Mouse (Mus musculus) telencephalon, adult 2 months (tissue): ENCODE data around the gene H6pd.

Source experiments
- DNase-seq: peaks from one replicate; pipeline ENCODE4 v3.0.0-alpha.2; 2011; ENCODE audit warnings: low read depth, low spot score

Gene H6pd

DNA sequence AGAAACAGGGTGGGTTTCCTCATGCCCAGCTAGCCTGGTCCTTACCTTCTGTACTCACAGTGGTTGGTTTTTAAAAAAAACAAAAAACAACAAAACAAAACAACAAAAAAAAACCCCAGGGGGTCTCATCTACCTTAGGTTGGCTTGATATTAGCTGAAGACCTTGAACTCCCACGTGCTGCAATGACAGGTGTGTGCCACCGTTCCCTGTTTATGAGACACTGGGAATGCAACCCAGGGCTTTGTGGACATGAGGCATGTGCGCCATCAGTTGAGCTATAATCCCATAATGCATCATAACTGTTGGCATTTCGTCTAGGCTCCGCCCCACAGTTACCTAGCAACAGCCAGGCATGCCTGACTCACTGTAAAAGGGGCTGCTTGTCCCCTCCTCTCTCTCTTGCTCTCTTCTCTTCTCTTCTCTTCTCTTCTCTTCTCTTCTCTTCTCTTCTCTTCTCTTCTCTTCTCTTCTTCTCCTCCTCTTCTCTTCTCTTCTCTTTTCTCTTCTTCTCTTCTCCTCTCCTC, 33.0 kb downstream of the H6pd start:
- no peak for DNase-seq

DNA sequence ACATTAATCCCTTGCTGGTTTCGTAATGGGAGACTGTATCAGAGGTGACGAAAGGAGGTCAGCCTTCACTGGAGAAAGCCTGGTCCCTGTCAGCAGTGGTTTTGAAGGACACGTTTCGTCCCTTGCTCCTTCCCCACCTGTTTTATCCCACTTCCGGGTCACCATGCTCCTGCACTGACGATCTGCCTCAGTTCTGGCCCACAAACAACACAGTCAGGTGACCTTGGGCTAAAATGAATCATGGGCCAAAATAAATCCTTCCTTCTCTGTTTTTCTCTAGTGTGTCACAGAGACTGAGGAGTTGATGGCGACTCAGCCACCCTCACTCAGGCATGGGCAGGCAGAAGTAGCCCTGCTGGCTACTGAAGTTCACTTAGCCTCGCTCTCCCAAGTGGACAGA, 33.5 kb downstream of the H6pd start:
- DNase-seq = no peak

DNA sequence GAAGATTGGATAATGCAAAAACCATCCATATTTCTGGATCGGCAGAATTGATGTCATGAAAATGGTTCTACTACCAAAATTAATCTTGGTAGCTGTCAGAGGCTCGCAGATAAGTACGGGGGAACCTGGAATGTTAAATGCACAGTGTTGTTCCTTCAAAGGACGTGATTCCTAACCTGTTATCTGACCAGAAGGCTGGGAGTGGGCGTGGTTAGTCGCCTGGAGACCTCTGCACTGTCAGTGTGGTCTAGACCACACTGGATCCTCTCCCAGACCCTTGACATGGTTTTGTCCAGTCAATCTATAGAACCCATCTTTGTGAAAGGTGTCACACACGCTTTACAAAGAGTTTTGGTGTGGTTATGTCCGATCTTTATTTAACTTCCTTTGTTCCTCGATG, 37.4 kb downstream of the H6pd start:
- no peak for DNase-seq

DNA sequence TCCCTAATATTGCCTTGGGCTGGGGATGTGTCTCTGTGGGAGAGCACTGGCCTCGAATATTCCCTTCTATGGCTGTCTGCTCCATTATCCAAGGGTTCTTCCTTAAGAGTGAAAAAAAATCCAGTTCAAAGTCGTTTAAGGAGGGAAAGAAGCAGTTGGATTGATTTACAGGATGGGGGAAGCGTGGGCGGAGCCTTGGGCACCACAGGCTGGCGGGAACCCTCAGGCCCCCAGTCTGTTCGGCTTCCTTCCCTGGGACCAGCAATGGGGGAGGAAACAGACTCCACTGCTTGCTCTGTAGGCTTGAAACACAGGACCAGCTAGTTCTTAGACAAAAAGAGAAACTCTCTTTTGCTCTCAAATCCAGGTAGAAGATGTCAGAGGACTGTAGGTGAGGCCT, 40.3 kb downstream of the H6pd start:
- DNase-seq = no peak

DNA sequence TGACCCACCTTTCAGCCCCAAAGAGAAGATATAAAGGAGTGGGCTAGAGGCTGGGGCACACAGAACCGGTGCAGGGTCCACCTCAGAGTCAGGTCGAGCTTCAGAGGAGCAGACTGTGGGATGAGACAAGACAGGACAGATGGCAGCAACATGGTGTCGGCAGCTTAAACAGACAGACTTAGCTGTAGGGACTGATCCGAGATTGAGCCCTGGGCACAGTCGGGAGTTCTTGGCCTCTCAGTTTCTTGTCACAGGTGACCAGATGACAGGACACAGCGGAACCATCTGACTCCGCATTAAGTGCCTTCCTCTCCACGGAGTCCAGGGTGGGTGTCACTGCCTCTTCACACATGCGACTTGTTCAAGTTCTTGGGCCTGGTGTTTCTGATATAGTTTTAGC, 41.9 kb downstream of the H6pd start:
- no peak for DNase-seq

DNA sequence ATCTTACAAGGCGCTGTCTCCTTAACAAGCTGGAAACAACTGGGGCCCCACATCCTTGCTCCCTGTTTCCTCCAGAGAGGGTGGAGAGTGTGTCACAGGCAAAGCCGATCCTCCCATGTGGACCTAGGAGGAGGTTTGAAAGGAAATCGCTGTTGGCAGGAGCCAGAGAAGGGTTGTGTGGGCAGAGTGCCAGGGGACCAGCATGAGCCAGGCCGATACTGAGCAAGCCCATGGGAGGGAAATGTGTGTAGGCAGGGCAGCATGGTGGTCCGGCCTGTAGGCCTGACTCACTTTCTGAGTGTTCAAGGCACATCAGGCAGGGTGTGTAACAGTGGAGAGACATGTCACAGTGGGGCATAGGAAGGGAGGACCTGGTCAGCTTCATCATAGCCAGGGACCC, 42.6 kb downstream of the H6pd start:
- DNase-seq = no peak

DNA sequence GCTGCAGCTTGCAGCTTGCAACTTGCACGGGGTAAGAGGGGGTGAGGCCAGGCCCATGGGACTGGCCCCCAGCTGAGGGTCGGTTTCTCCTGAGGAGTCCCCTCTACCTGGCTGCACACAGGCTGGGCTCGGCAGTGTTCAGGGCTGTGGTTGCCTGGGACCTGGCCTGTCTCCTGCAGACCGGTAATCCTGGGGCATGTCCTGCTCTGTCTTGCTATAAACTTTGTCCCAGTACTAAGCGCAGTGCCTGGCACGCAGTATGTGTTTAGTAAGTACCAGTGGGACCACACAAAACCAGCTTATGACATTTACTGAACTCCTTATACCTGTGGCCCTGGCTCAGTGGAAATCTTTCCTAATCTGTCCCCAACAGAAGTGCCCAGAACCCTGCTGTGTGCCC, 43.2 kb downstream of the H6pd start:
- DNase-seq = no peak

DNA sequence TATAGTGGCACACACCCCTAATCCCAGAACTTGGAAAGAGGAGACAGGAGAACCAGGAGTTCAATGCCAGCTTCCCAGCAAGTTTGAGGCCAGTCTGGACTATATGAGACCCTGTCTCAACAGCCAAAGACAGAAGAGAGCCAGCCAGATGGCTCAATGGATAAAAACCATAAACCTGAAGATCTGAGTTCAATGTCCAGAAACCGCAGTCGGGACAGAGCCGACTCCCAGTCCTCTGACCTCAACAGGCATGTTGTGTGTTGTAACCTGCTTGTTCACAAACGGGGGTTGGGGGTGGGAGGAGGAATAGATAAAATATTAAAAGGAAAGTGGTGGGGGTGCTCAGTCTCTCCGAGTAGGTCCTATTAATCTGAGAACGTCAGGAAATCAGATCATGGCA, 43.6 kb downstream of the H6pd start:
- DNase-seq = no peak

DNA sequence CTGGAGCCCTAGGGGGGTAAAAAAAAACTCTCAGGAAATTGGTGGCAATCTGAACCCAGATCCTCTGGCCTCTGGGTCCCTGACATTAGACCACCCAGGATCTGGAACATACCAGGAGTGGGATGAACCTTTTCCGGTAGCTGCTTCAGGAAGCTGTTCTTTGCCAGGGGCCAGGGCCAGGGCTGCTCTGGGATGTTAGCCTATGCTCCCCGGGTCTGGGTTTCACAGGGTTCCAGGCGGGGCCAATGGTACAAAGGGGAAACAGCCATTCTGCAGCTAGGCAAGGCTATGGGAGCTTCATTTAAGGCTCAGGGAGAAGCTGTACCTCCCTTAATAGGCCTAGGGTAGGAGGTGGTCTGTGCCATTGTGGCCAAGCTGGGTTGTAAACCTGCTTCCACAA, 44.1 kb downstream of the H6pd start:
- no peak for DNase-seq

DNA sequence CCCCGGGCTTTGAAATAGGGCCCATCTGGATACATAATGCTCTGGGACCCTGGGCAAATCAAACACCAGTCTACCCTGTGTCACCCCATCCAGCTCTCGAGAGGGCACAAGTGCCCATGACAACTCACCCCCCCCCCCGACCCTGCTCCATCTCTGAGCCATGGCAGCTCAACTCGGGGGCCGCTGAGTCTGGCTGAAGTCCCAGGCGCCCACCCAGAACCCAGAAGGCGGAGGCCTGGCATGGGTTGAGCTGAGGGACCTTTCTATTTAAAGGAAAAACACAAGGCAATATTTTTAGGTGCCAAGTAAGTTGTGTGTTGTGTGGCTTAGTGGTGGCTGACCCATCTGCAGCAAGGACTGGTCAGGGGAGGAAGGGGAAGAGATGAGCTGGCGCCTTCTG, 44.5 kb downstream of the H6pd start:
- DNase-seq = no peak

DNA sequence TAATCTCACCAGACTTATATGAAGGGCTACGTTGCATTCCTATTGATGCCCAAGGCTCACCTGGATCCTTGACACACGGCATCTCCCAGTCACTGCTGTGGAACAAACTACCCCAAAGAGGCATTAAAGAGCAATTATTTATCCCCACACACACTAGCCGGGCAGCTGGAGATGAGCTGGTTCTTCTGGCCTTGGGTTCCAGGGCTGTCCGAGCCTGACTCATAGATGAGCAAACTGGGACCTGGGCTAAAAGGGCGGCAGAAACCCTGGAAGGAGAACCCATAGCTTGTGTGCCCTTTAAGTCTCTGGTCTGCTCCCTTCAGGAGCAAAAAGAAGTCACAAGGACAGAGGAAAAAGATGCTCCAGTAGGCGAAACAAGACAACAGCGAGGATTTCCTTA, 48.4 kb downstream of the H6pd start:
- no peak for DNase-seq

DNA sequence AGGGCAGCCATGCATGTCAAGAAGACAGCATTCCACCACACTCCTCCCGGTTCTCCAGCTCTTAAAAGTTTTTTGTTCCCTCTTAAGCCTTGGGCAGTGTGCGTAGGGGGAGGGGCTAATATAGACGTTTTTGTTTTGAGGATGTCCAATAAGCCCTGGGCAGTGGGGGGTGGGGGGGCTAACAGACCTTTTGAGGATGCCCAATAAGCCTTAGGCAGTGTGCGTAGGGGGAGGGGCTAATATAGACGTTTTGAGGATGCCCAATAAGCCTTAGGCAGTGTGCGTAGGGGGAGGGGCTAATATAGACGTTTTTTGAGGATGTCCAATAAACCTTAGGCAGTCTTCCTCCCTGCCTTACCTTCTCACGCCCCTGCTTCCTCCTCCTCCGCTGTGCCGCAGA, 49.0 kb downstream of the H6pd start:
- no peak for DNase-seq

DNA sequence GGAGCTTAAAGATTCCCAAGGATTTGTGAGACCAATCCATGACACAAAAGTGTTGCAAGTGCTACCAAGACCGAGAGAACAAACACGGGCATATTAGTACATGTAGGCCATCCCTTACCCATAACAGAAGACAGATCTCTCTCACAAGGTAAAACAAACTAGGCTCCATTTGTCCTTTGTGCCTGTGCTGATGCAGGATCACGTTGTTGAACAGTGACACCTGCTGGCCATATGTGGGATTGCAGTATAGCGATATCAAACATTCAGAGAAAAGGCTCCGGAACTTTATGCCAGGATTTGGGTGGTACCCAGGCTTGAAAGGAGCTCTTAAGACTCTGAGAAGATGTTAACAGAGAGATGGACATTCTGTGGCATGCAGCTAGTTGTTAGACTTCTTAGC, 50.3 kb downstream of the H6pd start:
- no peak for DNase-seq

DNA sequence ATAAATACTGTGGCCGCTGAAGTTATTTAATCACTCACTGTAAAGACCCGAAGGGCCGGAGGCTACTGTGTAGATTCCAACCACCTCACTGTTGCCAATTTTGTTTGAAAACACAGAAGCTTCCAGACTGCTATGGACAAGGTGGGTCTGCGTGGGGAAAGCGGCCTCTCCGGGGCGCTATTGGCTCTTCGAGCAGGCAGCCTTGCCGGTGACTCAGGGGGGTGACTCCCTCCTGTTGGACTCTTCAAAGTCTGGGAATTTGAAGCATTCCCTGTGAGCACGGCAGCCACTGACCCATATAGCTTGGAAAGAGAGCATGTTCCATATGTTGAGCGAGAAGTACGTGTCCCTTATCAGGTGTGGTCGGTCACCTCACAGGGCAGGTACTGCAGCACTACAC, 52.8 kb downstream of the H6pd start:
- no peak for DNase-seq

DNA sequence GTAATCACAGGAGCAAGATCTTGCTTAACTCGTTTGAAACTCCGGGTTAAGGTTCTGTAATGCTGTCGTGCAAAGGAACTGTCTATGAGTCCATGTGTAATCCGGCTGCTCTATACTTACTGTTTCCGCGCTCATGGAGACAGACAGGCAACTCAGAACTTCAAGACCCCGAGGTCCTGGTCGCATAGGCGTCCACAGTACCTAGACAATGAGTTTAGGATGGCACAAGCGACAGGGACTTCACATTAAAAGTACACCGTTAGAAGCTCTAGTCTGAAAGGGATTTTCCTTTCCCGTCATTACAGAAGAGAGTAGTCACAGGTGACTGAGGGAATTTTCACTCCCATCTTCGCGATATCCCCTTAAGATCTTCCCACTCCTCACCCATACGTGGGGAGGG, 53.2 kb downstream of the H6pd start:
- DNase-seq = no peak

DNA sequence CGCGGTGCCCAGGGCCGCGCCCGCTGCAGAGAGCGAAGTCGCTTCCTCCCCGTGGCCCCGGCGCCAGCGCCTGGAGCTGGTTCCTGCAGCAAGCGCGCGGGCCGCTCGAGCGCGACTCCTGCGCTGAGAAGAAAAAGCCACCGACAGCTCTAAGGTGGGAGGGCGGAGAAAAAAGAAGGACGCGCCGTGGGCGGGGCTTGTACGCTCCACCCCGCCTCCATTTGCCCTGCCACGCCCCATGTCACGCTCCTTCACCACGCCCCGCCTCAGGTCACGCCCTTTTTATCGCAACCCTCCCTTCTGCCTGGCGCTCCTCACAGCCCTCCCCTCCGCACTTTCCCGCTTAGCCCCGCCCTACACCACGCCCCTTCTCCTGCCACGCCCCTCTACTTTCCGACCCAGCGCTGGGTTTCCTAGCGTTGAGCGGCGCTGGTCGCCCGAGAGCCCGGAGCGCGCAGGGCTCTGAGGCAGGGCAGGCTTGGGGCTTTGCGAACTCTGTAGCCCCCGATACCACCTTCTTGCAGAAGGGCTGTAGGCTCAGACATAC, 53.9 kb downstream of the H6pd start, which contains the start of gene Spsb1:
Gene Spsb1 (minus strand): TSS at position 151 of the 547 bp plus-strand sequence.
- peak; percentile 94 for DNase-seq

DNA sequence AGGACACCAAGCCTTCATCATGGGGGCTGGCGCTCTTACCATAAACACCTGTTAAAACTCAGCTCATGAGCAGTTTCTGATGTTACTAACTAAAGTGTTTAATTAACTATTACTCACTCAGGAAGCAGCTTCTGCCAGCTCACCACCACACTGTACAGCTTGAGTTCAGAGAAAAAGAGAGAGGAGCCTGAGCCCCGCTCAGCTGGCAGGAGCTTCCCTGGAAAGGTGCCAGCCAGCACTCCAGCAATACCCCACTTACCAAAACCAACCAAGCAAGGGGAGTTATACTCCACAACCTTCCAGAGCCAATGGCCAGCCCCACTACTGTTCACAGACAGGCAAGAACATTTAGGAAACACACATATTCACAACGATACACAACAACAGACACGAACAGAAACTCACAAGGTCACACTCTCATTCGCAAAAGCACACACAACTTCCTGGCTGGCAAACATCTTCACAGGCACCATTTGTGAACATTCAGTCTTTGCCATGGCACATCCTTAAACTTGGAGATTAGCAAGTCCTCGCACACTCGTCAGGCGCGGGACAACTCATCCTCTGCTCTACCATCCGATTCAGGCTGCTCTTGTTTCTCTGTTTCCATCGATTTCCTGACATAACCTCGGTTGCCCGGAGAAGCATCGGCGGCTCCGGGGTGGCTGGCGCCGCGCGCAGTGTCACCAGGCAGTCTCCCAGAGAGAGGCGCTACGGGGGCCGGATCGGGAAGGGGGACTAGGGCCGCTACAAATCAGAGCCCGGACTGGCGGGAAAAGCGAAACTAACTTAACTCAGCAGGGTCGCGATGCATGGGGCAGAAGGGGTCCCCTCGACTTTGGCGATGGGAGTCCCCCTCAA, 55.0 kb downstream of the H6pd start:
- DNase-seq = no peak

DNA sequence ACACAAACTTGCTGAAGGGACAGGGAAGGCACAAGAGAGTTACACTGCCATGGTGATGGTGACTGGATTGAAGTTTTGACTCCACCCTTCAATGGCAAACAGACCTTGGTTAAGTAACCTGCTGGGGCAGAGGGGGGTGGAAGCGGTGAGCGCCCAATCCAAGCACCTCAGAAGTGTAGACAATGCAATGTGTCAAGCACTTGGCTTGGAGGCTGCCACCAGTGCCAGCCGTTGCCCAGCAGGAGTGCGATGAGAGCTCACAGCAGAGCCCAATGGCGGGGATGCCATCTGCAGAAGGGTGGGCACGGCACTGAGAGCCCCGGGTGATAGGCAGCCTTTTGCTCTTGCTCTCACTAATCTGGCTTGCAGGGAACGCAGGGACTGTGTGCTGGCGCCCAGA, 56.6 kb downstream of the H6pd start:
- no peak for DNase-seq

DNA sequence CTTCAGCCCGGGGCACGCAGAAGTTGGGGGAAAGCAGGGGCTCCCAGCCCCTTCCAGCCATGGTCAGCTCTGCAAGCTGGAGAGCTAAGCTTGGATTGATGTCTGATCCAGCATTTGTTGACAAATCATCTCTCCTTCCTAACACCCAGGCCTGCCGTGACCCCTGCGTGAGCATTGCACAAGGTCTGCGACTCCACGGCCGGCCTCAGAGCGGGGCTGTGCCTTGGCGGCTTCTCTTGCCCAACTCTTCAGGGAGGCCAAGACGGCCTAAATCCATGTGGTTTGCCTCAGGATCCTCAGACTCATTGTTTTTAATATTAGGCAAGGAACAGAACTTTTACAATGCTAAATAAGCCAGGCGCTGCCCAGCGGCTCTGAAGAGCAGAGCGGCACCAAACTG, 57.6 kb downstream of the H6pd start:
- no peak for DNase-seq

DNA sequence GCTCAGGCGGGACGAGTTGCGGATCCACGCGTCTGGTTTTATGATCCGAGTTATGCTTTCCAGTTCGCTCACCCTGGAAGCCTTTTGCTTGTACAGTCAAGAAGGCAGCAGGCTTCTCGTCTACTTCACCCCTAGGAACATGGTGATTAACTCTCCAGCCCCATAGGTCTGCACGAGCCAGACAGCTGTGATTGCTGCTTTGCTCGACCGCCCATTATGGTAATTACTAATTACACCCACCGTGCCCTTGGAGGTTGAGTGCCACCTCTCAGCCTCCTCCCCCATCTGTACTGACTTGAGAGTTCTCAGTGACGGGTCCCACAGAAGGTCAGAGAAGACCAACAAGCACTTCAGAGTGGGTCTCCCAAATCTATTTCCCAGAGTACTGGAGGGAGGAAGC, 59.1 kb downstream of the H6pd start:
- DNase-seq = no peak

DNA sequence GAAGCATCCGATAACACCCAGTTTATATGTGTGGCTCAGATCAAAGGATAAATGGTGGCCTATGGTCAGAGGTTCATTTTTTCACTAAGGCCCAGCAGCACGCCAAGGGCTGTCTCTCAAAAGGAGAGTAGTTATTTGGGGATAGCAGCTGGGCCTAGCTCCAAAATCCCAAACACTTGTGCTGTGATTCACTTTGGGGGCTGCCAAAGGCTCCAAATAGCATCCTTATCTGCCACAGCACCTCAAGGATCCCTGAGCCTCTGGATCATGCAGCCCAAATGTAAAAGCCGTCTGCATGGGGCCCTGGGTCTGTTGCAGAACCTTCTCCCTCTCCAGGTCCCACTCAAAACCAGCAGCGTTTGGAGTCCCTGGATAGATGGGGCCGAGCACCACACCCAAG, 60.7 kb downstream of the H6pd start:
- DNase-seq = no peak

DNA sequence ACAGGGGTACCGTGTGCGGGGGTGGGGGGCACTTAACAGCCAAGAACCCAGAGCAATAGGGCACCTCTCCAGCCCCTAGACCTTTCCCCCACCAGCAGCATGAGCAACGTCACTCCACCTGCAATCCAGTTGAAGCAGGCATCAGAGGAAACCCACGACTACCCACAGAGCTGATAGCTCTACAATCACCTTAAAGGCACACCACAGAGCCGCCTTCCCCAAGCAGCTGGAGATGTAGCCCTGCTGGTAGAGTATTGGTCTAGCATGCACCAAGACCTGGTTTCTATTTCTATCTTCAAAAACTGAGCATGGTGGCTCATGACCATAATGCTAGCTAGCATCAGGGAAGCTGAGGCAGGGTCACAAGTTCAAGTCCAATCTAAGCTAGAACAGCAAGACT, 61.4 kb downstream of the H6pd start:
- no peak for DNase-seq

DNA sequence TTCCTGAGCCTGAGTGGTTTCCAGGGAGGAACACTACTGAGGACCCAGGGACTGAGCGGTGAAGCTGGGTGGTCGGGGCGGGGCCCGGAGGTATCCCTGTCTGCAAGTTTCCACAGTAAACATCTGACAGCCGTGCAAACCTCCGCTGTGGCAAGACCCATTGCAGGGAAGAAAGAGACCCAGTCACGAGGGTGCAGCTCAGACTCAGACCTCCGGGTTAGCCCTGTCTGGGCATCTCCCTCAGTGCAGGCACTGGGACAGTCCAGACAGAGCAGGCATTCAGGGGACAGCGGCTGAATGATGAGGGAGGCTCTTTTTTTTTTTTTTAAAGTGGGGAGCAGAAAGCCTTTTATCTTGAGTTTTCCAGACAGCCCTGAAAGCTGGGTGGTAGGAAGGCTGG, 63.6 kb downstream of the H6pd start:
- no peak for DNase-seq
